In genomic region chr13:101727837-101728236, GRCm38 (mm10) we compare ENCODE assay signal across 10 mouse cellular contexts.
"Had no signal": no experiment of that assay in that cellular context is flagged by ENCODE, and none has a peak within 500 bp of the region (broad histone marks: within the 10 kb centered on the region; RNA-seq: fewer than 3 reads in every experiment).

No protein-coding gene starts in this region.

- H3K36me3 ChIP-seq: midbrain, embryonic 10.5 days; midbrain, embryonic 15.5 days; neural tube, embryonic 12.5 days had no signal

- H3K4me2 ChIP-seq: midbrain, embryonic 15.5 days; neural tube, embryonic 12.5 days had no signal

- H3K4me3 ChIP-seq: midbrain, embryonic 10.5 days; midbrain, embryonic 15.5 days; neural tube, embryonic 12.5 days had no signal

- H3K27me3 ChIP-seq: midbrain, embryonic 15.5 days; neural tube, embryonic 12.5 days had no signal

- DNase-seq: kidney, adult 18-20 months; kidney, postnatal 14 days; layer of hippocampus, postnatal 36 days; lung, adult 18-20 months; right cerebral cortex, postnatal 4 days; thymus, postnatal 4 days had no signal

- H3K9ac ChIP-seq: liver, embryonic 14.5 days; midbrain, embryonic 15.5 days; neural tube, embryonic 12.5 days had no signal

- H3K9me3 ChIP-seq: midbrain, embryonic 10.5 days; midbrain, embryonic 15.5 days; neural tube, embryonic 12.5 days had no signal

- H3K27ac ChIP-seq: liver, embryonic 14.5 days; midbrain, embryonic 10.5 days; midbrain, embryonic 15.5 days; neural tube, embryonic 12.5 days had no signal

- ATAC-seq: midbrain, embryonic 15.5 days had no signal
